Mouse (Mus musculus) gastrocnemius, postnatal 14 days (tissue): ENCODE measurements around the gene C1s2. TPM values are rescaled to one million over a fixed set of nuclear protein-coding genes. Genes with fewer than 3 reads are reported as not detected.

Experiments
- total RNA-seq, 2 experiments: library from RNA; stranded (reverse); gene quantifications; 2 replicates each; pipeline ENCODE4 v1.2.3; 2021

The C1s2 gene
- total RNA-seq, 2 experiments from 2014 or later: 0.78 to 0.96 TPM

Other genes starting within 250 kb of the C1s2 start
- 10 to 100 TPM; 23.0 to 24.0 TPM for gene Pex5, start 221.0 kb downstream of the C1s2 start, total RNA-seq
- 1 to 10 TPM in 1 of 2 experiments, under 1 TPM in 1; 0.60 to 1.6 TPM for gene Clstn3, start 171.3 kb downstream of the C1s2 start, total RNA-seq
- 1 to 10 TPM in 1 of 2 experiments, under 1 TPM in 1; 0.64 to 1.2 TPM for gene C1rl, start 143.0 kb downstream of the C1s2 start, total RNA-seq
- 10 to 100 TPM; 11.8 to 16.3 TPM for gene C1ra, start 123.7 kb downstream of the C1s2 start, total RNA-seq
- 10 to 100 TPM; 31.6 to 40.4 TPM for gene C1s1, start 93.7 kb downstream of the C1s2 start, total RNA-seq
- gene C1rb, start 65.8 kb downstream of the C1s2 start, total RNA-seq: 1 to 10 TPM; 1.3 to 2.3 TPM
- 10 to 100 TPM; 26.3 to 32.3 TPM for gene Lpcat3, start 26.9 kb upstream of the C1s2 start, total RNA-seq
- gene Emg1, start 76.1 kb upstream of the C1s2 start, total RNA-seq: 10 to 100 TPM; 51.8 to 57.5 TPM
- gene Phb2, start 76.3 kb upstream of the C1s2 start, total RNA-seq: 100 to 1,000 TPM; 179 to 184 TPM
- 1 to 10 TPM; 1.7 to 1.9 TPM for gene Ptpn6, start 102.6 kb upstream of the C1s2 start, total RNA-seq
- gene Grcc10, start 105.3 kb upstream of the C1s2 start, total RNA-seq: 100 to 1,000 TPM; 207 to 228 TPM
- gene Gm45234, start 119.9 kb upstream of the C1s2 start, total RNA-seq: not detected
- 10 to 100 TPM; 30.8 to 35.8 TPM for gene Atn1, start 120.4 kb upstream of the C1s2 start, total RNA-seq
- gene Eno2, start 133.6 kb upstream of the C1s2 start, total RNA-seq: 1 to 10 TPM; 1.9 to 2.3 TPM
- gene Lrrc23, start 143.6 kb upstream of the C1s2 start, total RNA-seq: not detected
- 1 to 10 TPM; 3.7 to 4.8 TPM for gene Spsb2, start 172.6 kb upstream of the C1s2 start, total RNA-seq
- gene Tpi1, start 178.2 kb upstream of the C1s2 start, total RNA-seq: 1,000 to 10,000 TPM; 2,868 to 2,952 TPM
- 10 to 100 TPM; 55.3 to 61.9 TPM for gene Usp5, start 193.4 kb upstream of the C1s2 start, total RNA-seq
- gene Cdca3, start 193.5 kb upstream of the C1s2 start, total RNA-seq: 1 to 10 TPM; 4.6 to 5.0 TPM
- 1 to 10 TPM; 6.6 to 7.0 TPM for gene Gnb3, start 204.2 kb upstream of the C1s2 start, total RNA-seq
- 10 to 100 TPM; 19.7 to 24.2 TPM for gene P3h3, start 221.7 kb upstream of the C1s2 start, total RNA-seq
- under 1 TPM; 0.33 to 0.45 TPM for gene Gpr162, start 227.9 kb upstream of the C1s2 start, total RNA-seq